Mouse (Mus musculus) C2C12 (cell line): ENCODE measurements around the gene Grk6.

Source experiments
- CEBPB ChIP-seq: IDR thresholded peaks from one replicate; pipeline ENCODE4 v1.6.1; 2011; ENCODE audit warnings: low read depth, mild to moderate bottlenecking, control low read depth, moderate library complexity
- CTCF ChIP-seq: IDR thresholded peaks from one replicate; pipeline ENCODE4 v1.5.1; 2011; ENCODE audit not compliant: control insufficient read depth, insufficient read depth, insufficient read length
- FOSL1 ChIP-seq: IDR thresholded peaks from one replicate; pipeline ENCODE4 v1.8.0; 2011; ENCODE audit warnings: mild to moderate bottlenecking, low read length; ENCODE audit not compliant: poor library complexity, insufficient read depth, severe bottlenecking
- MAX ChIP-seq: IDR thresholded peaks from one replicate; pipeline ENCODE4 v1.6.1; 2011; ENCODE audit warnings: mild to moderate bottlenecking, control low read depth
- MYOD1 ChIP-seq: IDR thresholded peaks from one replicate; pipeline ENCODE4 v1.6.1; 2011; ENCODE audit warnings: low read depth; ENCODE audit not compliant: control insufficient read depth, insufficient read length
- MYOG ChIP-seq: IDR thresholded peaks from one replicate; pipeline ENCODE4 v1.6.1; 2011; ENCODE audit not compliant: control insufficient read depth, insufficient read length; ENCODE audit errors: extremely low read depth
- USF1 ChIP-seq: IDR thresholded peaks from one replicate; pipeline ENCODE4 v1.6.1; 2011; ENCODE audit warnings: low read depth, mild to moderate bottlenecking, control low read depth, moderate library complexity

DNA sequence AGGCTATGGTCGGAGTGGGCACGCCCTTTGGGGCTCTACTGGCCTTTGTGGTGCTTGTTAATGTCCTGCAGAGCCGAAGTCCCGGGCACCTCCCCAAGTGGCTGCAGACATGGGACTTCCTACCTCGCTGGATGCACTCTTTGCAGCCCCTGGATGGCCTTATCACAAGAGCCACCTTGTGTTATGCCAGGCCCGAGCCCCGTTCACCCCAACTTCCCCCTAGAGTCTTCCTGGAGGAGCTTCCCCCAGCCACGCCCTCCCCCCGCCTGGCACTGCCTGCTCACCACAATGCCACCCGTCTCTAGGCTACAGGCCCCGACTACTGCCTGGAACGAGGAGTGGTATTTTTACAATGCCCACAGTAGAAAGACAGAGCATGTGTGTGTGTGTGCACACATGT is 31.5 kb upstream of the Grk6 start:
- no peak for TF ChIP-seq CTCF
- no peak for TF ChIP-seq USF1
- no peak for TF ChIP-seq MAX
- no peak for TF ChIP-seq MYOG
- TF ChIP-seq MYOD1, result no peak
- TF ChIP-seq CEBPB, result no peak
- TF ChIP-seq FOSL1, result no peak
